Mouse (Mus musculus) inflammation-experienced regulatory T-cells (primary cell): ENCODE results near the gene Pom121l2. TPM values are rescaled to one million over a fixed set of nuclear protein-coding genes. Genes with fewer than 3 reads are reported as not detected.

ENCODE experiments used
- polyA plus RNA-seq, 2 experiments: library from polyadenylated mRNA; unstranded; fragments of 100-300 nt; shearing (Covaris generic); gene quantifications; one replicate each; pipeline ENCODE4 v1.2.1; 2017

Gene Pom121l2
- polyA plus RNA-seq: not detected

GRCm38 (mm10) chr13:21980981-21981802 is at the start of gene Pom121l2:
TSS of gene Pom121l2 (plus strand) at chr13:21981194.

GRCm38 (mm10) chr13:21944926-21945740 is 35.9 kb upstream of the Pom121l2 start, which contains the start of gene Zfp184:
TSS of gene Zfp184 (plus strand) at chr13:21945094.

GRCm38 (mm10) chr13:22009642-22010041 is 28.6 kb downstream of the Pom121l2 start, which contains the start of gene Prss16:
TSS of gene Prss16 (minus strand) at chr13:22009742.

GRCm38 (mm10) chr13:22035267-22036148 is 54.5 kb downstream of the Pom121l2 start, which contains the start of the genes Hist1h2ah and Hist1h2bk:
TSS of gene Hist1h2ah (minus strand) at chr13:22035568.
TSS of gene Hist1h2bk (plus strand) at chr13:22035870.

Other genes with a start within 250 kb of the Pom121l2 start
- under 1 TPM in 1 of 2 experiments, not detected in 1; 0.34 TPM for gene Hist1h4j, start 246.1 kb upstream of the Pom121l2 start, polyA plus RNA-seq
- gene Hist1h4k, start 230.7 kb upstream of the Pom121l2 start, polyA plus RNA-seq: 10 to 100 TPM in 1 of 2 experiments, 1 to 10 TPM in 1; 4.7 to 30.8 TPM
- 1 to 10 TPM; 2.4 to 8.2 TPM for gene Hist1h2ak, start 227.4 kb upstream of the Pom121l2 start, polyA plus RNA-seq
- gene Hist1h2bn, start 227.1 kb upstream of the Pom121l2 start, polyA plus RNA-seq: 1 to 10 TPM; 3.2 to 5.7 TPM
- gene Hist1h1b, start 200.6 kb upstream of the Pom121l2 start, polyA plus RNA-seq: 1 to 10 TPM; 2.0 to 3.3 TPM
- gene Hist1h3i, start 197.8 kb upstream of the Pom121l2 start, polyA plus RNA-seq: 1 to 10 TPM in 1 of 2 experiments, not detected in 1; 1.5 TPM
- gene Hist1h2an, start 194.0 kb upstream of the Pom121l2 start, polyA plus RNA-seq: 1 to 10 TPM; 2.5 to 3.2 TPM
- 1 to 10 TPM in 1 of 2 experiments, not detected in 1; 1.6 TPM for gene Hist1h2bp, start 193.7 kb upstream of the Pom121l2 start, polyA plus RNA-seq
- 10 to 100 TPM in 1 of 2 experiments, 1 to 10 TPM in 1; 7.5 to 13.4 TPM for gene Hist1h2bq, start 171.0 kb upstream of the Pom121l2 start, polyA plus RNA-seq
- gene Hist1h2ao, start 170.7 kb upstream of the Pom121l2 start, polyA plus RNA-seq: not detected
- 10 to 100 TPM; 42.5 to 43.7 TPM for gene Hist1h4m, start 169.4 kb upstream of the Pom121l2 start, polyA plus RNA-seq
- gene Hist1h4n, start 149.0 kb upstream of the Pom121l2 start, polyA plus RNA-seq: 10 to 100 TPM; 22.4 to 34.7 TPM
- gene Hist1h2ap, start 147.7 kb upstream of the Pom121l2 start, polyA plus RNA-seq: 100 to 1,000 TPM; 128 to 153 TPM
- gene Hist1h2br, start 147.5 kb upstream of the Pom121l2 start, polyA plus RNA-seq: 10 to 100 TPM in 1 of 2 experiments, 1 to 10 TPM in 1; 7.3 to 14.5 TPM
- gene Zfp184, start 36.1 kb upstream of the Pom121l2 start, polyA plus RNA-seq: under 1 TPM in 1 of 2 experiments, not detected in 1; 0.36 TPM
- 1 to 10 TPM in 1 of 2 experiments, under 1 TPM in 1; 0.16 to 1.4 TPM for gene Prss16, start 28.5 kb downstream of the Pom121l2 start, polyA plus RNA-seq
- under 1 TPM in 1 of 2 experiments, not detected in 1; 0.83 TPM for gene Hist1h2ah, start 54.4 kb downstream of the Pom121l2 start, polyA plus RNA-seq
- under 1 TPM in 1 of 2 experiments, not detected in 1; 0.48 TPM for gene Hist1h2bk, start 54.7 kb downstream of the Pom121l2 start, polyA plus RNA-seq
- gene Hist1h4i, start 60.2 kb downstream of the Pom121l2 start, polyA plus RNA-seq: 1 to 10 TPM; 7.5 to 9.7 TPM
- 1 to 10 TPM; 1.8 to 6.1 TPM for gene Hist1h2ag, start 61.8 kb downstream of the Pom121l2 start, polyA plus RNA-seq
- 1 to 10 TPM; 2.4 to 5.9 TPM for gene Hist1h2bj, start 62.0 kb downstream of the Pom121l2 start, polyA plus RNA-seq
- under 1 TPM in 1 of 2 experiments, not detected in 1; 0.05 TPM for gene Vmn1r188, start 103.2 kb downstream of the Pom121l2 start, polyA plus RNA-seq
- not detected for gene Vmn1r189, start 124.6 kb downstream of the Pom121l2 start, polyA plus RNA-seq
- gene Vmn1r191, start 202.8 kb downstream of the Pom121l2 start, polyA plus RNA-seq: under 1 TPM in 1 of 2 experiments, not detected in 1; 0.06 TPM
- gene Vmn1r192, start 209.9 kb downstream of the Pom121l2 start, polyA plus RNA-seq: not detected
- under 1 TPM; 0.06 to 0.42 TPM for gene Vmn1r193, start 242.0 kb downstream of the Pom121l2 start, polyA plus RNA-seq